Mouse (Mus musculus) G1E (cell line): ENCODE results near the gene Grin2d. TPM values are rescaled to one million over a fixed set of nuclear protein-coding genes. Genes with fewer than 3 reads are reported as not detected.

Experiments
- ATAC-seq: 2 replicates; pipeline ENCODE4 v1.8.0; 2016; ENCODE audit warnings: mild to moderate bottlenecking; ENCODE audit not compliant: insufficient number of reproducible peaks, poor library complexity, low FRiP score, severe bottlenecking; ENCODE audit errors: extremely low read depth
- DNase-seq: peaks from one replicate; pipeline ENCODE4 v3.0.0; 2012; ENCODE audit warnings: low spot score
- H3K27me3 ChIP-seq: 2 replicates; pipeline ENCODE4 v1.6.1; 2012; ENCODE audit warnings: mild to moderate bottlenecking, low read length, inconsistent platforms; ENCODE audit not compliant: insufficient read depth
- H3K36me3 ChIP-seq: replicated peaks from 2 replicates; pipeline ENCODE3; 2012; ENCODE audit warnings: mild to moderate bottlenecking, inconsistent platforms
- H3K4me1 ChIP-seq: 2 replicates; pipeline ENCODE4 v1.6.1; 2012; ENCODE audit warnings: low read depth, low read length, inconsistent platforms, mixed read lengths; ENCODE audit not compliant: insufficient read depth
- H3K4me3 ChIP-seq: 2 replicates; pipeline ENCODE4 v1.5.1; 2012; ENCODE audit warnings: low read depth, mild to moderate bottlenecking, inconsistent platforms, low read length, moderate library complexity, mixed read lengths
- H3K9me3 ChIP-seq: replicated peaks from 2 replicates; pipeline ENCODE4 v1.6.1; 2012; ENCODE audit warnings: inconsistent platforms
- CTCF ChIP-seq: IDR thresholded peaks from 2 replicates; pipeline ENCODE4 v1.5.1; 2012; ENCODE audit warnings: low read depth, low read length, inconsistent platforms, mixed read lengths
- GATA1 ChIP-seq: IDR thresholded peaks from 2 replicates; pipeline ENCODE4 v1.6.1; 2012; ENCODE audit warnings: borderline replicate concordance, low read length, inconsistent platforms, mixed read lengths
- GATA2 ChIP-seq: IDR thresholded peaks from 2 replicates; pipeline ENCODE4 v1.6.1; 2012; ENCODE audit warnings: low read depth, low read length, inconsistent platforms, borderline replicate concordance
- POLR2AphosphoS5 ChIP-seq: IDR thresholded peaks from 2 replicates; pipeline ENCODE4 v1.6.1; 2012; ENCODE audit warnings: low read depth, low read length, inconsistent platforms; ENCODE audit not compliant: insufficient replicate concordance
- TAL1 ChIP-seq: conservative IDR thresholded peaks from 2 replicates; pipeline ENCODE4 v1.6.1; 2012; ENCODE audit warnings: low read depth, low read length, inconsistent platforms, mixed read lengths
- polyA plus RNA-seq: library from polyadenylated mRNA; stranded (reverse); fragments of >175 nt; gene quantifications from 2 replicates; pipeline ENCODE4 v1.2.3, GENCODE M21; 2012
- total RNA-seq, 2 experiments: library from RNA; stranded (forward) in 1 of 2; stranded (reverse) in 1 of 2; fragments of 200-1000 nt in 1 of 2; fragments of >200 nt in 1 of 2; fragmentation: Nextera tagmentation in 1 of 2; gene quantifications; 2 replicates each; pipeline ENCODE4 v1.2.3; 2014 to 2017

Gene Grin2d
- total and polyA plus RNA-seq, 3 experiments, result 0.01 to 0.11 TPM; not detected in 1

DNA sequence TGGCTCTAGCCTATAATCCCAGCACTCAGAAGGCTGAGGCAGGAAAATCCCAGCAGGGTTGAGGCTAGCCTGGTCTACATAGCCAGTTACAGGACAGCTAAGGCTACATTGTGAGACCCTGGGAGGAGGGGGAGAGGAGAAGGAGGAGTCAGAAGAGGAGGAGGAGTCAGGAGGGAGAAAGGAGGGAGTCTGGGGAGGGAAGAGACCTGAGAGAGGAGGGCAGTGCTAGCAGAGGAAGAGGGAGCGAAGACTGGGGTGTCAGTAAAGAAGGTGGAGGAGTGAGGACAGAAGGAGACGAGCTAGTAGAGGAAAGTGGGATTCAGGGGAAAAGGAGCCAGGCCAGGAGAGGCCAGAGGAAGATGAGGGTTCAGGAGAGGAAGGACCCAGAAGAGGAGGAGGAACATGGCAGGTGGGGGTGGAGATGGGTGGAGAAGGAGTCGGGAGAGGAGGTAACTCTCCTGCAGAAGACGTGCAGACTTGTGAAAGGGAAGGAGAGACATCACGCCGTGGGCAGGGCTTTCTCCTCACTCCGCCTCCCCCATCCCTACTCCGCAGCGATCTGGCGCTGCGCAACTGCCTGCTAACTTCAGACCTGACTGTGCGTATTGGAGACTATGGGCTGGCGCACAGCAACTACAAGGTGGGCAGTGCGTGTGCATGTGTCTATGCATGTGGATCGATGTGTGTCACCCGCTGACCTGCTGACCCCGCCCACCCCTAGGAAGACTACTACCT is 86.3 kb downstream of the Grin2d start:
- H3K4me1 ChIP-seq, result peaks cover 2% of the 10 kb centered on the region
- ATAC-seq, result no peak
- peaks cover 29% of the 10 kb centered on the region; the same call in 1 of the 2 replicates for H3K27me3 ChIP-seq
- no peaks in the 10 kb centered on the region for H3K36me3 ChIP-seq
- no peak for DNase-seq
- no peak overlapping the region for H3K4me3 ChIP-seq
- no peaks in the 10 kb centered on the region for H3K9me3 ChIP-seq
- TF ChIP-seq GATA1 (no peak), TAL1 (no peak)

DNA sequence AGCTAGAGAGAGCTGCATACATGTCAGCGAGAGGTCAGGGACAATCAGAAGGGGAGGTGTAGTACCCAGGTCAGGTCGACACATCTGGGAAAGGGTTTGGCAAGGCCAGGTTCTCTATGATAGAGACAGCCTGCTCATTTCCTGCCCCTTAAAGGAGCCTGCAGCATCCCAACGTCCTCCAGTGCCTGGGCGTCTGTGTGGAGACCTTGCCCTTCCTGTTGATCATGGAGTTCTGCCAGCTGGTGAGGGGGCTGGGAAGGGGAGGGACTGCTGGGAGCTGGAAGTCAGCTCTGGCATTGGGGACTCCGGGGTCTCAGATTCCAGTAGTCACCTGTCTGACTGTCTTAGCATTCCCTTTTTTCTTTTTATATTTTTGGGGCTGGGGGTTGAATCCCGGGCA is 87.5 kb downstream of the Grin2d start:
- DNase-seq, result no peak
- Histone ChIP-seq H3K4me3 (no peak overlapping the region), H3K36me3 (no peaks in the 10 kb centered on the region), H3K9me3 (no peaks in the 10 kb centered on the region), H3K27me3 (peaks cover 40% of the 10 kb centered on the region), H3K4me1 (no peaks in the 10 kb centered on the region)
- TF ChIP-seq GATA2, result no peak
- no peak for TF ChIP-seq CTCF
- no peak for TF ChIP-seq GATA1
- no peak for TF ChIP-seq TAL1
- TF ChIP-seq POLR2AphosphoS5, result no peak
- ATAC-seq, result no peak

DNA sequence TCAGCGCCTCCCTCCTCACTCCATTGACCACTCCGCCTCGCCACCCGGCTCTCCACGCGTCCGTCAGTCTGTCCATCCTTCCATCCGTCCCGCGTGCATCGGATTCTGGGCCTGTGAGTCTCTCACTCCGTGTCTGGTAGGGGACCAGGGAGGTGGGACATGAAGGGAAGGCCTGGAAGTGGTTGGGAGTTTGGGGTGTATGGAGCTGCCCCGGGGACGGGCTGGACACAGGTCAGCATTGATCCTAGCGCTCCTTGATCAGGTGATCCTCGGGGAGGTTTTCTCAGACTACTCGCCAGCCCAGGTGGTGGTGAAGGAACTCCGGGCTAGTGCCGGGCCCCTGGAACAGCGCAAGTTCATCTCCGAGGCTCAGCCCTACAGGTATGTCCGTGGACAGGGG is 90.5 kb downstream of the Grin2d start:
- no peaks in the 10 kb centered on the region for H3K36me3 ChIP-seq
- ATAC-seq (no peak), DNase-seq (no peak)
- H3K4me3 ChIP-seq, result no peak overlapping the region
- peaks cover 5% of the 10 kb centered on the region; the same call in 1 of the 2 replicates for H3K4me1 ChIP-seq
- no peaks in the 10 kb centered on the region for H3K9me3 ChIP-seq
- H3K27me3 ChIP-seq, result peaks cover 58% of the 10 kb centered on the region
- TF ChIP-seq POLR2AphosphoS5, result no peak
- TF ChIP-seq GATA1, result no peak
- no peak for TF ChIP-seq GATA2

DNA sequence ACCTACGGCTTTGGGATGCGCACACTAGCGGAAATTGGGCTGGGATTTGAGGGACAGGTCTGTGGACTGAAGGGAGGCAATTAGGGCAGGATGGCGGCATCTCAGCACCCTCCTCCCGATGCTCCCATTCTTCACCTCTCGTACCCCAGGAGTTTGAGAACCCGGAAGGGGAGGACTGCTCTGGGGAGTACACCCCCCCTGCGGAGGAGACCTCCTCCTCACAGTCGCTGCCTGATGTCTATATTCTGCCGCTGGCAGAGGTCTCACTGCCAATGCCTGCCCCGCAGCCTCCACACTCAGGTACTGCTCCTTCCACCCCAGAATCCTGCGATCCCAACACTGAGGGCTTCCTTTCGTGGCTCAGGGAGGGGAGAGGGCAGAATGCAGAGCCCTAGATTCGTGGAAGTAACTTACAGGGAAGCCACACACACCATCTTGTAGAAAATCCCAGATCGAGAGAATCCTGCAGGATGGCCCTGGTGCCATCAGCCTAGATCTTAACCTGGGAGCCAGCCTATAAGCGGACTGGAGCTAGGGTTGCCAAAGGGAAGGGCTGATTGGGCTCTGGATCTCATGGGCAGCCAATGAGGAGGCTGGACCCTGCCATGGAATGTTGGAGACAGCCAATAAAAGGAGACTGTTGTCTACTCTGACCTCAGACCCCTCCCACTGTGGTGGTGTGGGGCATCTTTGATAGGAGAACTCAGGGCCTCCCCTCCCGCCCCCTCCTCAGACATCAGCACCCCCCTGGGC is 91.3 kb downstream of the Grin2d start:
- Histone ChIP-seq H3K4me1 (peaks cover 5% of the 10 kb centered on the region; the same call in 1 of the 2 replicates), H3K9me3 (no peaks in the 10 kb centered on the region), H3K27me3 (peaks cover 62% of the 10 kb centered on the region), H3K4me3 (no peak overlapping the region), H3K36me3 (no peaks in the 10 kb centered on the region)
- DNase-seq, result no peak
- no peak for ATAC-seq
- TF ChIP-seq GATA1 (no peak), GATA2 (no peak), CTCF (no peak), TAL1 (no peak), POLR2AphosphoS5 (no peak)

DNA sequence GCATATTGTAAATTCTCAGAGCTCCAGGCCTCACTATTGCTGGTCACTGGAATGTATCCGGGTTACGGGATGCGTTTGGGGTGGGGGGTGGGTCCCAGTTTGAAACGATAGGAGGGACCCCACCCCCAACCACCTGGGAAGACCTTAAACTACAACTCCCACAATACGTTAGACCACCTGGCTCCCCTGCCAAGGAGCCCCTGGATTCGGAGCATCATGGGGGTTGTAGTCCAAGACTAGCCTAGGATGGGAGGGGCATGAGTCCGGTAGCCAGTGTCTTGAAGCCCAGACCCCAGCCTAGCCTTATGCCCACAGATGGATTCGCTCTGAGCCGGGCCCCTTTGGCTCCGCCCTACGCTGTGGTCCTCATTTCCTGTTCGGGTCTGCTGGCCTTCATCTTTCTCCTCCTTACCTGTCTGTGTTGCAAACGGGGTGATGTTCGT is 92.0 kb downstream of the Grin2d start:
- DNase-seq (no peak), ATAC-seq (no peak)
- Histone ChIP-seq H3K4me1 (peaks cover 5% of the 10 kb centered on the region; the same call in 1 of the 2 replicates), H3K27me3 (peaks cover 63% of the 10 kb centered on the region), H3K36me3 (no peaks in the 10 kb centered on the region), H3K4me3 (no peak overlapping the region), H3K9me3 (no peaks in the 10 kb centered on the region)
- no peak for TF ChIP-seq POLR2AphosphoS5

DNA sequence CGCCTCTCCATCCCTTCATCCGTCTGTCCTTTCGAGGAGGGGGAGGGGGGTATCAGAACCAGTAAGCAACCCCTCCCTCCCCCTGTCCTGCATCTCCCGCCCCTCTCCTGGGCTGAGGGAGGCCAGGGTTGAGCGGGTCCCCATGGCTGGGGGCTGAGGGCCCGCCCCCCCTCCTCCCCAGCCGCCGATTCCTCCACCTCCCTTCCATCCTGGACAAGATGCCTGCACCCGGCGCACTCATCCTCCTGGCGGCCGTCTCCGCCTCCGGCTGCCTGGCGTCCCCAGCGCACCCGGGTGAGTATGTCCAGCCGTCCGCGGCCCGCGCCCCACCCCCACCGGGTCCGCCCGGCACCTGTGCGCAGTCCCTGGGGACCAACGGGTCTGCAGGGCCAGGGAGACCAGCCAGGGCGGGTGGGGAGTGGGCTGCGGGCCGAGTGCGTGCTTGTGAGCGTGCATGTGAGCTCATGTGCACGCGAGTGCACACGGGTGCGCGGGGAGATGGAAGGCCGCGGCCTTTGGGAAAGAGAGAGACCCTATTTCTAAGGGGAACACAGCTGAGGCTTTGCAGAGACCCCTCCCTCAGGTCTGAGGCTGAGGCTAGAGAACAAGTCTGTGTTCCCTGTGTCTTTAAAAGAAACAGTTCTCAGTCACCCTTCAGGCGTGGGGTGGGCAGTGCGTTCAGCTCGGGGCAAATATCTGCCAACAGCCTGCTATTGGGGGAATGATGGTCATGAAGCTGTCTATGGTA is 92.6 kb downstream of the Grin2d start:
- Histone ChIP-seq H3K27me3 (peaks cover 63% of the 10 kb centered on the region), H3K36me3 (no peaks in the 10 kb centered on the region), H3K4me1 (peaks cover 5% of the 10 kb centered on the region; the same call in 1 of the 2 replicates), H3K9me3 (no peaks in the 10 kb centered on the region), H3K4me3 (no peak overlapping the region)
- ATAC-seq (no peak), DNase-seq (no peak)
- TF ChIP-seq POLR2AphosphoS5 (no peak), CTCF (no peak), GATA1 (no peak), GATA2 (no peak), TAL1 (no peak)
